Mouse (Mus musculus): ENCODE measurements at regions not wholly inside any gene's neighbourhood (a gene's known extent, or its start where the extent isn't known, plus 50 kb on each side); places are given as distances from the start of the nearest gene placed in this dataset.
A peak's percentile ranks its signal among the peaks of the same experiment; 100 is the strongest.

DNA sequence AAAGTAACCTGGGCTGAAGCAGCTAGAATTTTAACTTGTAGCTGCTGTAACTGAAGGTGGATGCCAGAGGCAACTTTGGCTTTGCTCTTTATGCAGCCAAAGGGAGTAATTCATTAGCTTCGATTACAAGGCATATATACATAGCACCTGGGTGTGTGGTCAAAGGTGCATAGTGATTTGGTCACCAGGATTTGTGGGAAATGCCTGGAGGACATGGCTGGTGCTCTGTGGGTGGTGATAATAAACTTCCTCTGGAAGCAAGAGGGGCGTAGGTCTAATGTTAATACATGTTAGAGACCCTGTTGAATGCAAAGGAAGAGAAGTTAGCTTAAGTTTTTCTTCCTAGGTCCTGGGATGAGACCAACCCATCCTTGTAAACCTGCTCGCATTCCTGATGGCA is 139.3 kb upstream of the Osr1 start:
- no peak for DNase-seq (ENCODE audit: low read depth)

DNA sequence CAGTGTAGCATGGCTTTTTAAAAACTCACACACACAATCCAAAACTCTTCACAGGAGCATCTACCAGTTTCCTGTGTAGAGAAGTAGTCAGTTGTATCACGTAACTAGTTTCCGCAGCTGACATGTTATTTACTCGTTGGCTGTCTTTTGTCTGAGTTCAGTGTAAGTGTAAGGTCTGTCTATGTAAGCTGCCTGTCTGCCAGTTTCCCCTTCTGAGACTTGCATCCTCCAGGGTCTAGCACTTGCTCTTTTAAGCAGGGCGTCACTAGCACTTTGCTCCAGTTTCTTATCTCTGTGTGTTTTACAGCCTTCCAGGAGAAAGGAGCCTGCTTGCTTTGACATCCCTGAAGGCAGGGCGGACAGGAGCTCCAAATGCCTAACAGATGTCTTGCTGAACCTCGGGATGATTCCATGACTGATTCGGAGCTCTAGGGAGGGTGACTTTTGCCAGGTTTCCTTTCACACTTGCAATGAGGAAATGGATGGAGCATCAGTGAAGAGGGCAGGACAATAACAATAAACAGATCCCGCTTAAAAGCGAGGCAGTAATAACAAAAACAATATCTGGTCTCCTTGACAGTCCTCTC is 131.2 kb upstream of the Osr1 start:
- DNase-seq (ENCODE audit: low read depth), result no peak

DNA sequence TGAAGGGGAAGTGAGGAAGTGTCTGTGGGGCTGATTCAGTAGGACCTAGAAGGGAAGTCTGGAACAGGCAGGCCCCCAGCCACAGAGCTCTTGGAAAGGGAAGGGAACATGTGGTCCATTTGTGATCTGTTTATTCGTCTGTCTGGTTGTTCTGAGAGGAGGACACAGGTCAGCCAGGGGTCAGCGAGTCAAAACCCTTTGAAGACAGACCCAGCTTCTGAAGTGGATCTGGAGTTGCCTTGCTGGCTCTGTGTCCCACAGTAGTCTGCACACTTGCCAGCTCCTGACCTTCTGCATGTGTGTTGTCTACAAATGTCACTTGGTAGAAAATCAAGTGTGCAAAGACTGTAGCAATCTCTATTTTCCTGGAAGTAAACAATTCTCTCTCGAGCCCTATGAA is 119.3 kb upstream of the Osr1 start:
- DNase-seq (ENCODE audit: low read depth), result no peak

DNA sequence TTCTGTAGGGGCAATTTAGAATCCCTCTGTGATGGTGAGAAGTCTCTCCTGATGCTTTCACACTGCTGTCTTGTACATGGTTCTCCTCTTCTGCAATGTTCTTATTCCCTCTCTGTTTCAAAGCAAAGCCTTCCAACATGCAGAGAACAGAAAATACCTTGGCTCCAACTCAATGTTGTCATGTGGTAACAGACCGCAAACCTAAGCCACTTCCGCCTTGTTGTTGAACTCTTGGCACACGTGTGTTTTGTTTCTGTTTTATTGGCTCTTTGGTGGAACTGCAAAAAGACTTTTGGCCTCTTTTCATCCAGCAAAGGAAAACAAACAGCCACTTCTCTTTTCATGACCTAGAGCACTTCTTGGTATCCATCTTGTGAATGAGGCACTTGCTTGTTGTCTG is 109.7 kb upstream of the Osr1 start:
- DNase-seq (ENCODE audit: low read depth), result peak; percentile 3

DNA sequence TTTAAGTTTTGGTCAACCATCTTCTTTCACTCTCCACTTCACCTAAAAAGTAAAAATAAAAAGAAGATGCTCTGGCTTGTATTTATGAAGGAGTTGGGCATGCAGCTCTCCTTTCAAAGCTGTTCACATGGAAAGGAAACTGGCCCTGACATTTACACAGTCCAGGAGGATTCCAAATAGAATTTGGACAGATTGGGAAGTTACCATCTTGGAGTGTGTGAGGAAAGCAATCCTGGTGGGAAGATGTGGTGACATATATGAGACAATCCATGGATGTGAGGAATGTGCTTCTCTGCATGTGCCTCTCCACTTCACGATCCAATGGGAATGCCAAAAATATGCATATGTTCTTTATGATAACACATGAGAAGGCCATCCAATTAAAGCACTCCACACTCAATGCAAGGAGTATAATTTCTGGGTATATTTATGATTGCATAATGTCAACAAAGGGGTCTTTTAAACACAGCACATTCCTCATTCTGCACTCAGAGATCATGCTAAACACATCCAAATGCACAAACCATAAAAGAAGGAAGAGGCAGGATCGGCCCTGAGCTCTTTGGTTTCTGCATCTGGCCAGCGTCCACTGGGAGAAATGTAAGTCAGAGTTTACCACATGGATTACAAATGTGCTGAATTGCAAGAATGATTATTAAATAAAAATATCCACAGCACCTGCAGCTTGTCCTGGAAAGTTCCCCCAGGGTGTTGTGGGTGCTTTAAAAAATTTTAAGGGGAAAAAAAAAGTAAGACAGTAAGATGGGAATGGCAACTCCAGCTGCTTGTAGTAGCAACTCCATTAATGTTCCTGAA is 100.1 kb upstream of the Osr1 start:
- DNase-seq (ENCODE audit: low read depth), result no peak

DNA sequence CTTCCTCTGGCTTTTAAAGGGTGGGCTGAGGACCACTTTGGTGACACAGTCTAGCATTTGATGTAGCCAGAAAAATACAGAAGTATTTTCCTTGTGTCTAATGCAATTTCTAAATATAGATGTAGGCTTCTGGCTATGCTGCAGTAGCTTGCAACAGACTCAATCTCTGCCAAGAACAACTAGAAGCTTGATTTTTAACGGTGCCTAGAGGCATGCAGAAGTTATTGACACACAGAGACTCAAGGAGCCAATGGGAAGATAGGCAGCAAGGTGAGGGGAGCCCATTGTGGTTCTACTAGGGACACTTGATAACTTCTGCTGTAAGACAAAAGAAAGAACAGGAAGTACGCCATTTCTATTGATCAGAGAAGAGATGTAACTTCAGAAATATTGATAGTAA is 94.1 kb upstream of the Osr1 start:
- no peak for DNase-seq (ENCODE audit: low read depth)

DNA sequence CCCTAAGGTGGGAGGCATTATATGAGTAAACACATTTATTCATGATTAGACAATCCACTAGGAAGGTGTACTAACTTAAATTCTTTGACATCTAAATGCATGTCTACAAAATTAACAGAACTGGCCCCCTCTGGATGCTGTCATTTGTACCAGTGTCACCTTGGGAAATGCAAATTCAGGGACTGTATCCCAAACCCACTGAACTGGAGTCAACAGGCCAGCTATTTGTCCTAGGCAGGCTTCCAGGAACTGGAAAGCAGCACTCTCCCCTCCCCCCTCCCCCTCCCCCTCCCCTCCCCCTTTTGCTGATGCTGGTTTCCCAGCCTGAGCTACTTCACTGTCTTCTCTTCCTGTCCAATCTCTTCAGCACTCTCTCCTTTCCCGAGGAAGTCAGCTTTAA is 91.7 kb upstream of the Osr1 start:
- no peak for DNase-seq (ENCODE audit: low read depth)

DNA sequence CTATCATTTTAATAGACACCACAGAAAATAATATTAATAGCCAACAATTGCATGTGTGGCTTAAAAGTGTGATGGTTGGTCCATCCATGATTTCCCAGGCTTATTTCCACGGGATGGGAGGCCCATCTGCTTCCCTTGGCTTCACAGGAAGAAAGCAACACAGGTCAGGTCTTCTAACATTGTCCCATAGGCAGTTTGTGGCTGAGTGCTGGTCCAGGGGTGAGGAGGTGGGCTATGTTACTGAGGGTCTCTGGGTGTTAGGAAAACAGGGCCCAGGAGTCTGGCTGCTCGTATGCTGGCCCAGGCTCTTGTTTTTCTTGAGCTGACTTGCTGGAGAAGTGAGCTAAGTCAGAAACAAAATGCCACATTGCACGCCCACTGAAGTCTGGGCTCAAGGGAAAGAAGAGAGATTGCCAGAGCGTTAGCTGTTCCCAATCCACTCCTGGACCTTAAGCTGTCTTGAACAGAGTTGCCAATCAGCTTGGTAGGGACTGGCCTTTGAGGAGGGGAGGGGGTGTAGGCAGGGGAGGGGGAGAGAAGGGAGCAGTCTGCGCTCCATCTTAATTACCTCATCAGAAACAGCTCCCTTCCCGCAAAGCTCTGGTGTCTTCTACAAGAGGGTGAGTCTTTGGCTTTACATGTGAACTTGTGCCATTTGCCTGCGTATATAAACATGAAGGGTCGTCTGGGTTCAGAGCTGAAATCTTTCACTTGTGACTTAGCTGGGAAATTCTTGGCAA is 82.1 kb upstream of the Osr1 start:
- no peak for DNase-seq (ENCODE audit: low read depth)

DNA sequence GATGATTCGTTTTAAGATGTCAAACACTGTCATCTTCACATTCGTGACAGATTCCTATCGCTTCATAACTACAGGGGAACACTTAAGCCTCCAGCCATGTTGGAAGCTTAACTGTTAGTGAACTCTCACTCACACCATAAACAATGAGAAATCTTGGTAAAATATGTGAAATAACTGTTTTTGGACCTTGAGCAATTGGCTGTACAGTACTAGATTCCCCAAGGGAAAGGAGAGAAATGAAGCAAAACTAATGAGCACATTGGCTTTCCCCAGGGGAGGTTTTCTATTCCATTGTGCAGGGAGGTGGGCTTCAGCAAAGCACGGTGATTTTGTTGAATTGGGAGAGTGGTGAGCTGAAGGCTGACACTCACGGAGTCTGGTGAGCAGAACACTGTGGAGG is 56.0 kb upstream of the Osr1 start:
- no peak for DNase-seq (ENCODE audit: low read depth)

DNA sequence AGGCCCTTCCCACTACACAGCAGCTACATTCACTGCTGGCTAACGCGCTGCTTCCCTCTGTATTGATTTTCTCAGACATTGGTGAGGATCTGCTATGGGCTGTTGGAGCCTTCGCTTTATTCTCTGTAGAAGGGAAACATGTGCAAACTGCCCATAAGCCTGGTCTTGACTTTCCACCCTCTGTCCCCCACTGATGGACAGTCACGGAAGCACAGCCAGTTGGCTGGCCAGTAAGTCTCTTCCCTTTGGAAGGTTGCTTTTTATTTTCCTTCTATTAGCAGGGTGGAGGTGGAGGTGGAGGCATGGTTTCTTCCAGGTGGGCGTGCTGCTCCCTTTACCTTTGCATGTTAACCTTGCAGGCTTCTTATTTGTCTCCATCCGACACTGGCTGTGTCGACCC is 51.1 kb upstream of the Osr1 start:
- DNase-seq (ENCODE audit: low read depth), result no peak

DNA sequence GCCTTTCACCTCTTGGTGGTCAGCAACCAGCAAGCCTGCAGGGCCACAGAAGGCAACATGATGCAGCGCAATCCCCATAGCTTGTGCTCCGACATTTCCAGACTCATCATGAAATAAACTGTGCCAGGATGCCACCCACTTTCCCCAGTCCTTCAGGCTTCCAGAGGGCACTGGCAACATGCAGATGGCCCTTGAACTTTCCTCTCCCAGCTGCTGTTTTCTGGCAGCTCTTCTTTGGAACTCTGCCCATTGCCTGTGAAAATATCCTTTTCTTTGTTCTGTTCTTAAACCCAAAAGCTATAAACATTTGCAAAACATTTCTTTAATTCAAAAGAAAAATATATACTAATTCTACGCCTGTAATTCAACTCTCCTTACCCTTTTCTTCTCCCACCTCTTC is 50.6 kb upstream of the Osr1 start:
- no peak for DNase-seq (ENCODE audit: low read depth)
